Mouse (Mus musculus): ENCODE results near the gene Galnt14.

- TF ChIP-seq CTCF (IDR thresholded peaks at IDR 0.05; ENCODE audit: borderline replicate concordance, insufficient read depth, low read length): no peak
- TF ChIP-seq POLR2A (IDR thresholded peaks at IDR 0.05; ENCODE audit: low read depth, low read length): no peak
Measured at GRCm38 (mm10) chr17:73599923-73600322, 110.3 kb downstream of the Galnt14 start.
